Mouse (Mus musculus) MEL (cell line): ENCODE measurements around the gene Sema6c.

Experiments
- EP300 ChIP-seq, 2 experiments: IDR thresholded peaks; 2 replicates each; pipeline ENCODE4 v1.6.1; 2011; ENCODE audit warnings: improper control_type of control experiment in 2 of 2, low read length in 2 of 2, low read depth in 1 of 2, mild to moderate bottlenecking in 1 of 2
- MXI1 ChIP-seq: IDR thresholded peaks from 2 replicates; pipeline ENCODE4 v1.6.1; 2011; ENCODE audit warnings: mild to moderate bottlenecking, low read depth, low read length, improper control_type of control experiment

DNA sequence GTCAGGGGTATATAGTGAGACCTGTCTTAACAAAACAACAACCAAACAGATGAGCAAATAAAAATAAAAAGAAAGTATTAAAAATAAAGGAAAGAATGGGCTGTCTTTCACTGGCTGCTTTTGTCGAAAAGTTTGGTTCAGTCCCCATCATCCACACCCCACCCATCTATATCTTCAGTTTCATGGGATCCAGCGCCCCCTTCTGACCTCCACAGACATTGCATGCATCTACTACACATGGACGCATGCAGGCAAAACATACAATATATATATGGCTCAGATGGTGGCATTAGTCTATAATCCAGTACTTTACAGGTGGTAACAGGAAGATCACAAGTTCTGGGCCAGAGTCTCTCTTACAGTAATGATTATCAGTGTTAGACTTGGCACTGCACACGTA lies 6.4 kb upstream of the Sema6c start:
- TF ChIP-seq EP300 (IDR thresholded peaks at IDR 0.05; ENCODE audit: low read depth in 1 of 2, low read length in 2 of 2): no peak
- peak; percentile 74; the same call in 1 of the 2 replicates for TF ChIP-seq MXI1
